In the genomic region with DNA sequence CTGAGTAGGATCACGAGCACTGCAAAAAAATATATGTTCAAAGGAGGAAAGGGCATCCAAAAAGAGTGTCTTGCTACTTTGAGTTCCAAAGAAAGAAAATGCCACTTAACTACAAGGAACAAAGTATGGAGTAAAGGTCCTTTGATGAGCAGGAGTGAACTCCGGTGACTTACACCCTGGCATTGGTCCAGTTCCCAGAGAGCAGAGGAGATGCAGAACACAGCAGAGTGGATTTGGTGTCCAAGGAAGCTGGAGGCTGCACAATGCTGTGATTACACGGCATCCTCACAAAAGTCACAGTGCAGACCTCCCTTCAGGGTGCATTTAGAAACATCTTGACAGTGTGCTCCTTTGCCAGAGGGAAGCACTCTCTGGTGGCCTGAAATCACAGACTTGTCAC, we compare ENCODE assay signal across 20 mouse cellular contexts.
A peak's percentile ranks its signal among the peaks of the same experiment; 100 is the strongest.
DNase-seq lines count a peak whose midpoint lies in the region.
"Had no signal": no experiment of that assay in that cellular context is flagged by ENCODE, and none has a peak within 500 bp of the region (broad histone marks: within the 10 kb centered on the region; RNA-seq: fewer than 3 reads in every experiment).

No protein-coding gene starts in this region.

- intact Hi-C loops in left cerebral cortex, postnatal 4 days (cut with DNase I): no loop called here
- intact Hi-C loops in left cerebral cortex, postnatal 36 days (cut with DNase I): no loop called here

- no peaks in the 10 kb centered on the region for H3K9me3 ChIP-seq in limb, embryonic 10.5 days (replicated peaks)
- H3K9me3 ChIP-seq: embryonic facial prominence, embryonic 10.5 days; embryonic facial prominence, embryonic 12.5 days; forebrain, embryonic 13.5 days; forebrain, embryonic 15.5 days; G1E had no signal

- no peaks in the 10 kb centered on the region for H3K4me1 ChIP-seq in limb, embryonic 10.5 days
- H3K4me1 ChIP-seq: embryonic facial prominence, embryonic 10.5 days; embryonic facial prominence, embryonic 12.5 days; forebrain, embryonic 13.5 days; forebrain, embryonic 15.5 days had no signal

- H3K27me3 ChIP-seq in limb, embryonic 10.5 days (ENCODE audit: low read depth, poor library complexity, severe bottlenecking): no peaks in the 10 kb centered on the region
- H3K27me3 ChIP-seq: CH12.LX; embryonic facial prominence, embryonic 12.5 days; forebrain, embryonic 13.5 days; forebrain, embryonic 15.5 days; Patski had no signal

- WGBS in limb, embryonic 10.5 days: 91% methylated on average over 3 of the region's 3 CpGs

- no peak overlapping the region for H3K4me3 ChIP-seq in limb, embryonic 10.5 days
- H3K4me3 ChIP-seq: embryonic facial prominence, embryonic 10.5 days; embryonic facial prominence, embryonic 12.5 days; forebrain, embryonic 13.5 days; forebrain, embryonic 15.5 days had no signal

- H3K27ac ChIP-seq in limb, embryonic 10.5 days: no peak overlapping the region
- H3K27ac ChIP-seq: embryonic facial prominence, embryonic 10.5 days; embryonic facial prominence, embryonic 12.5 days; forebrain, embryonic 13.5 days; forebrain, embryonic 15.5 days had no signal

- peak; percentile 46 to 51 for DNase-seq in cerebellum, postnatal 10 days
- DNase-seq in cerebellum, adult 11-12 months: no peak
- peak; percentile 12 for DNase-seq in left cerebral cortex, postnatal 4 days
- DNase-seq in left cerebral cortex, postnatal 36 days (ENCODE audit: low spot score in 2 of 2): no peak
- DNase-seq in adipocyte (ENCODE audit: low spot score): peak; percentile 48
- DNase-seq in limb, embryonic 10.5 days (ENCODE audit: low spot score): peak; percentile 2
- no peak for DNase-seq in natural killer cell, adult 2 months (ENCODE audit: low spot score in 2 of 2)
- DNase-seq: adrenal gland, adult 2 months; adrenal gland, postnatal 10 days; adrenal gland, postnatal 25 days; B cell, adult 2 months; cerebellum, adult 8-10 months; forebrain, postnatal 0 days had no signal

- no peaks in the 10 kb centered on the region for H3K36me3 ChIP-seq in limb, embryonic 10.5 days
- H3K36me3 ChIP-seq: embryonic facial prominence, embryonic 10.5 days; embryonic facial prominence, embryonic 12.5 days; forebrain, embryonic 15.5 days; G1E had no signal

Comparison
In these comparisons a context has a peak if more than half of its experiments do, and no peak if none do; other contexts are left out.
1. DNase-seq: peak in cerebellum, postnatal 10 days (2 of 2), left cerebral cortex, postnatal 4 days (single experiment), adipocyte (single experiment) and limb, embryonic 10.5 days (single experiment); none in cerebellum, adult 11-12 months (single experiment), left cerebral cortex, postnatal 36 days (0 of 2) and natural killer cell, adult 2 months (0 of 2).